In the genomic region with DNA sequence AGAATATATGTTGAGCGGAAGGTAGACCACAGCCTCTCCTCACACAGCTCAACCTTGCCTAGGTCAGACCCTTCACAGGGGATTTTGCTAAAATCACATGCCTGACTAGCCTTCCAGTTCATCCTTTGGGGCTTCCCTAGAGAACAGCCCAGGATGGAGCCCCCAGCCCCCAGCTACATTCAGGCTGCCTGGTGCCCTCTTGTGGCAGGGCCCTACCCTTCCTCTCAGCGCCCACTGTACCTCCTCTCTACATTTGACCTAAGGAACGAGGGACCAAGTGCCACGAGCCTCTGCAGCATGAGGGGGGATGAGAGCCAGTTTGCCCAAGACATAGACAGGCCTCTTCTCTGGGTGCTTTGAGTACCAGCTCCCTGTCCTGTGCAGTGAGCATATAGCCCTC, we compare ENCODE assay signal across 1 mouse cellular context.
A peak's percentile ranks its signal among the peaks of the same experiment; 100 is the strongest.
TF ChIP-seq lines count a peak whose summit lies in the region.

No protein-coding gene starts in this region.

TF ChIP-seq in CH12.LX, 34 proteins besides CTCF, POLR2A, EP300 and RAD21:
- peak; percentile 21 for TF ChIP-seq SMC3 (IDR thresholded peaks at IDR 0.05; ENCODE audit: low read depth, low read length)
- no peak for TF ChIP-seq BHLHE40 (IDR thresholded peaks at IDR 0.05; ENCODE audit: low read depth, low read length)
TF ChIP-seq in CH12.LX: peak in this region for 1.
